Mouse (Mus musculus) G1E (cell line): ENCODE measurements at regions not wholly inside any gene's neighbourhood (a gene's known extent, or its start where the extent isn't known, plus 50 kb on each side); places are given as distances from the start of the nearest gene placed in this dataset.

Experiments used
- CTCF ChIP-seq: IDR thresholded peaks from 2 replicates; pipeline ENCODE4 v1.5.1; 2012; ENCODE audit warnings: low read depth, low read length, inconsistent platforms, mixed read lengths
- GATA1 ChIP-seq: IDR thresholded peaks from 2 replicates; pipeline ENCODE4 v1.6.1; 2012; ENCODE audit warnings: borderline replicate concordance, low read length, inconsistent platforms, mixed read lengths
- GATA2 ChIP-seq: IDR thresholded peaks from 2 replicates; pipeline ENCODE4 v1.6.1; 2012; ENCODE audit warnings: low read depth, low read length, inconsistent platforms, borderline replicate concordance
- POLR2AphosphoS5 ChIP-seq: IDR thresholded peaks from 2 replicates; pipeline ENCODE4 v1.6.1; 2012; ENCODE audit warnings: low read depth, low read length, inconsistent platforms; ENCODE audit not compliant: insufficient replicate concordance
- TAL1 ChIP-seq: conservative IDR thresholded peaks from 2 replicates; pipeline ENCODE4 v1.6.1; 2012; ENCODE audit warnings: low read depth, low read length, inconsistent platforms, mixed read lengths

DNA sequence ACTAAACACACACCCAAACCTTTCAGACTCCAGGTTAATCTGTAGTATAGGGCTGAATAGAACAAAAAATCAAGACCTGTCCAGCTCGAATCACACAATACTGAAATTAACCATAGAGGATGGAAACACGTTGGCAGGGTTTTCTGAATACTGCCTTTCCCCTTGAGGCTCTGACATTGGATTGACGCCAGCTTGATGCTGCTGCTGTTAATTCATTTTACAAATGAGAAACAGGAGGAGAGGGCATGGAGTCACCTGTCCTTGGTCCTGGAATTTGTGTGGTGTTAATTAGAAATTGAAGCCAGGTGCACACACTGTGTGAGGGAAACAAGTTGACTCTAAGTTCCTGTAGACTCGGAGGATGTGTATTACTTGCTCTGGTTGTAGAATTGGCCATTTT lies 218.7 kb upstream of the Stac start:
- no peak for TF ChIP-seq POLR2AphosphoS5
- no peak for TF ChIP-seq CTCF
- no peak for TF ChIP-seq GATA2
- no peak for TF ChIP-seq TAL1
- TF ChIP-seq GATA1, result no peak
